Mouse (Mus musculus) macrophage (primary cell): ENCODE results near the gene H2afz. TPM values are rescaled to one million over a fixed set of nuclear protein-coding genes. Genes with fewer than 3 reads are reported as not detected.

Source experiments
- polyA plus RNA-seq: library from polyadenylated mRNA; stranded (reverse); fragments of 250-400 nt; gene quantifications from 3 replicates; pipeline ENCODE4 v1.2.4, GENCODE M21; 2018; ENCODE audit warnings: inconsistent platforms

The H2afz gene
- polyA plus RNA-seq, 1 experiment from 2014 or later: 124 TPM

Other genes starting within 250 kb of the H2afz start
- gene Ddit4l, start 242.9 kb upstream of the H2afz start, polyA plus RNA-seq: 0.15 TPM in 1 of 3 replicates, not detected in the others
- gene Gm21962, start 193.0 kb upstream of the H2afz start, polyA plus RNA-seq: not detected in 3 replicates
- gene Dnajb14, start 3.2 kb downstream of the H2afz start, polyA plus RNA-seq: 20.4 to 33.0 TPM (median 25.9 TPM) in 3 replicates
- 132 to 168 TPM (median 156 TPM) in 3 replicates for gene Lamtor3, start 54.0 kb downstream of the H2afz start, polyA plus RNA-seq
- 10.8 to 14.3 TPM (median 10.8 TPM) in 3 replicates for gene Dapp1, start 117.1 kb downstream of the H2afz start, polyA plus RNA-seq
- not detected in 3 replicates for gene 1110002E22Rik, start 200.6 kb downstream of the H2afz start, polyA plus RNA-seq
- not detected in 3 replicates for gene Gm5105, start 202.9 kb downstream of the H2afz start, polyA plus RNA-seq